Mouse (Mus musculus): Measurements from ENCODE around the gene Tmem82. TPM values are rescaled to one million over a fixed set of nuclear protein-coding genes. Genes with fewer than 3 reads are reported as not detected.

Tmem82 gene
- 3.2 and 3.6 TPM in 2 replicates for polyA plus RNA-seq (2016; fragmentation: Nextera tagmentation; extraction: Ambion mirVana)

DNA sequence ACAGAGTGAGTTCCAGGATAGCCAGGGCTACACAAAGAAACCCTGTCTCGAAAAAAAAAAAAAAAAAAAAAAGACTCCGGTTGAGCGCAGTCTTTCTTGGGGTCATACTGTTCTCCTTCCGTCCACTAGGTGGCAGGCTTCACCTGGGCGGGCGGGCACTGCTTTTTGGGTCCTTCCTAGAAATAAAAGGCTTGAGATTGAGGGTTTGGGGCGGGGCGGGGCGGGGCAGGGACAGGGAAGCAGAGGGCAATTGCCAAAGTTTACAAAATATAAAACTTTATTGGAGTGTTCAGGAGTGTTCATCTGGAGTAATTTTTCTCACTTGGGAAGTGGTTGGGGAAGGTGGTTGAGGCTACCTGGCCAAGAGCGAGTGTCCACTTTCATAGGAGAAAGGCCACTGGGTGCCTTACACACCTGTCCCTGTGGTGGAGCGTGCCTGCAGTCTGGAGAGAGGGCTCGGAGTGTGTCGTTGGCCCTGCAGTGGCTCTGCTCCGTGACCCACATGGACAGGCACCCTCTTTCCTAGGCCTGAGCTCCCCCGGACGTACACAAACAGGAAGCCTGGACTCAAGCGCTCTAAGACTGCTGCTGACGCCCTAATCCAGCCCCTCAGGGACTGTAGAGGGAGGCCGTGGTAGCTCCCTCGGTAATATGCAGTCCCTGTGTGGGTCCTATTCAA is at the start of gene Tmem82:
Gene Tmem82, minus strand, starts transcription at position 69 of the 679 bp plus-strand sequence.
- H3K4me3 ChIP-seq, result peak within 1 kb of the TSS; percentile 47
- ATAC-seq, result no peak
- no peaks in the 10 kb centered on the region for H3K9me3 ChIP-seq (replicated peaks)
- H3K4me2 ChIP-seq, result peak within 1 kb of the TSS; percentile 75
- H3K27ac ChIP-seq, result no peak within 1 kb of the TSS
- peak within 1 kb of the TSS; percentile 10; the same call in 1 of the 2 replicates for H3K9ac ChIP-seq
- H3K4me1 ChIP-seq, result peaks cover 22% of the 10 kb centered on the region
- H3K27me3 ChIP-seq (replicated peaks), result peaks cover 19% of the 10 kb centered on the region
- no peaks in the 10 kb centered on the region for H3K36me3 ChIP-seq
- 23% methylated on average over 20 of the region's 20 CpGs for WGBS (ENCODE audit: insufficient replicate concordance)

DNA sequence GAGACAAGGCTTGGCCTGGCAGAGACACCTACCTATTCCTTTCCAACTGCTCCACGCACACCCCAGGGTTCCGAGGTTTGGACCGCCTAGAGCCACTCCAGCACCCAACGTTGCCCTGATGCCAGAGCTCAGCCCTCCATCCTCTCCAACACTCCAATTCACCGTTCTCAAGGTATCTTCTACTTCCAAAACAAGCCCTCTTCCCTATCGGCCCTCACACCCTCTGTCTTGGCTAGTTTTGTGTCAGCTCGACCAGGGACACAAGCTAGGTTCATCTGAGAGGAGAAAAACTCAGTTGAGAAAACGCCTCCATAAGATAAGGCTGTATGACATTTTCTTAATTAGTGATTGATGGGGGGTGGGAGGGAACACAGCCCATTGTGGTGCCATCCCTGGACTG is 46.4 kb upstream of the Tmem82 start, which contains the start of gene Plekhm2:
Gene Plekhm2, minus strand, starts transcription at position 101 of the 400 bp plus-strand sequence.
- 68% methylated on average over 8 of the region's 8 CpGs for WGBS (ENCODE audit: insufficient replicate concordance)
- peaks cover 27% of the 10 kb centered on the region for H3K4me1 ChIP-seq
- no peaks in the 10 kb centered on the region for H3K9me3 ChIP-seq (replicated peaks)
- peak within 1 kb of the TSS; percentile 73 for H3K4me3 ChIP-seq
- peak within 1 kb of the TSS; percentile 91 for H3K4me2 ChIP-seq
- peaks cover 22% of the 10 kb centered on the region for H3K27me3 ChIP-seq (replicated peaks)
- peak within 1 kb of the TSS; percentile 89 for H3K9ac ChIP-seq
- peak within 1 kb of the TSS; percentile 55 for H3K27ac ChIP-seq
- peaks cover 18% of the 10 kb centered on the region for H3K36me3 ChIP-seq
- no peak for ATAC-seq

DNA sequence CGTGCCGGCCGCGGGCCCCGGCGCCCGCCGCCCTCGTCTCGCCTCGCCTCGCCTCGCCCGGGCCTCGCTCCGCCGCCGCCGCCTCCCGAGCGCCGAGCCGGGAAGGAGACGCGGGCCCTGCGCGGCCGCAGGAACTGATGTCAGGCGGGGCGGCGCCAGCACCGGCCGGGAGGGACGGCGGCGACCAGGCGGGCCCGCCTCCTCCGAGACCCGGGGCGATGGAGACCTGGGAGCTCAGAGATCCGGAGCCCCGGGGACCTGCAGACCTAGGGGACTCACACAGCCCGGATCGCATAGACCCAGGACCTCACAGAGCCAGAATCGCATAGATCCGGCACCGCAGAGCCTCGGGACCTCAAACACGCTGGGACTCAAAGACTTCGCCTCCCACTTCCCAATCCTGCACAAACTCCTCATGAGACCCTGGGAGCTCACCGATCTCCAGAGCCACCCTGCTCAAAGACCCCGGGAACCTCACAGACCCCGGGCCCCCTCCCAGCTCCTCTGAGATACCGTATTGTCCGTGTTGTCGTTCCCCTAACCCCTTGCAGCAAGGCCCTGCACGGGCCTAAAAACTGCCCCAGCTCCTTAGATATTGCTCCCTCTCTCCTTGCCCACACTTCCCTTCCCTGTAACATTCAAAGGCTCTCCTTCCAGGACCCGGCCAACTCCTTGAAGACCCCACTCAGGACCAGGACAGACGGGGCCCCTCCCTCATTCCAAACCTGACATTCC is 45.7 kb upstream of the Tmem82 start:
- peak overlapping the region; percentile 89 for H3K9ac ChIP-seq
- H3K4me1 ChIP-seq, result peaks cover 27% of the 10 kb centered on the region
- 1% methylated on average over 43 of the region's 60 CpGs for WGBS (ENCODE audit: insufficient replicate concordance)
- peaks cover 22% of the 10 kb centered on the region for H3K27me3 ChIP-seq (replicated peaks)
- H3K27ac ChIP-seq, result peak overlapping the region; percentile 55
- H3K4me3 ChIP-seq, result peak overlapping the region; percentile 73
- ATAC-seq, result peak; percentile 88
- no peaks in the 10 kb centered on the region for H3K9me3 ChIP-seq (replicated peaks)
- peak overlapping the region; percentile 91 for H3K4me2 ChIP-seq
- H3K36me3 ChIP-seq, result peaks cover 23% of the 10 kb centered on the region

DNA sequence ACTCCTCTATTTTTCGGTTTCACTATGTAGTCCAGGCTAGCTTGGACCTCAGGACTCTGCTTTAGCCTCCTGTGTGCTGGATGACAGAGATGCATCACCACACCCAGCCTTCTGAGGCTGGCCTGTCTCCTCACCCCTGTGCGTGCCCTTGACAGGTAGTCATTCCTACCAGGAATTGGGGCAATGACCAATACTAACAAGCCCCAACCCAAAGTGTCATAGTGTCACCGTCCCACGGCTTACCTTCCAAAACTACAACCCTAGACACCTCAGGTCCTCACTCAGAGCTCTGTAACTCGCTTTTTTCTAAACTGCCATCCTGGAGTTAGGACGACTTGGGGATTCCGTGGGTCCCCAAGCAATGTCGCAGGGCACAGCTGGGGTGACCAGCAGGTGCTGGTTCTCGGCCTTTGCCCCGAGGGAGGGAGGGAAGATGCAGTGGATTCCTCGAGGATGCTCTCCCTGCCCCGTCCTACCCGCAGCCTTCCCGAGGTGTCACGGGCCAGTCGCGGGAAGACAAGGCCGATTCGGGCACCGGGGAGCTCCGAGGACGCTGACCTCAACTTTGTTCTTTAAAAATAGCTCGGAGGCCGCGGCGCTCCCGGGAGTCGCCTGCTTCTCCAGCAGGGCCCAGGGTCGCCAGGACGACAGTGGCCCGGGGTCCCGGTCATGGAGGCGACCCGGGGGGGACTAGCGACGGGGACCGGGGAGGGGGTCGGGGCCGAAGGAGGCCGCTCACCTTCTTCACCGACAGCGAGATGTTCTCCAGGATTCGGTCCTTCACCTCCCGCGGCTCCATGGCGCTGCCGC is 44.9 kb upstream of the Tmem82 start:
- H3K9me3 ChIP-seq (replicated peaks), result no peaks in the 10 kb centered on the region
- peaks cover 22% of the 10 kb centered on the region for H3K27me3 ChIP-seq (replicated peaks)
- H3K27ac ChIP-seq, result peak overlapping the region; percentile 55
- H3K9ac ChIP-seq, result peak overlapping the region; percentile 89
- peak overlapping the region; percentile 73 for H3K4me3 ChIP-seq
- peaks cover 29% of the 10 kb centered on the region for H3K36me3 ChIP-seq
- WGBS (ENCODE audit: insufficient replicate concordance), result 6% methylated on average over 47 of the region's 47 CpGs
- ATAC-seq, result peak; percentile 39
- H3K4me1 ChIP-seq, result peaks cover 31% of the 10 kb centered on the region
- H3K4me2 ChIP-seq, result peak overlapping the region; percentile 91

GRCm38 (mm10) chr4:141660884-141661283 is 42.5 kb upstream of the Tmem82 start:
- no peaks in the 10 kb centered on the region for H3K9me3 ChIP-seq (replicated peaks)
- H3K27ac ChIP-seq, result no peak overlapping the region
- H3K4me1 ChIP-seq, result peaks cover 52% of the 10 kb centered on the region
- H3K27me3 ChIP-seq (replicated peaks), result peaks cover 13% of the 10 kb centered on the region
- H3K4me3 ChIP-seq, result no peak overlapping the region
- H3K9ac ChIP-seq, result no peak overlapping the region
- ATAC-seq, result no peak
- H3K4me2 ChIP-seq, result no peak overlapping the region
- H3K36me3 ChIP-seq, result peaks cover 35% of the 10 kb centered on the region
- 89% methylated on average over 11 of the region's 11 CpGs for WGBS (ENCODE audit: insufficient replicate concordance)

DNA sequence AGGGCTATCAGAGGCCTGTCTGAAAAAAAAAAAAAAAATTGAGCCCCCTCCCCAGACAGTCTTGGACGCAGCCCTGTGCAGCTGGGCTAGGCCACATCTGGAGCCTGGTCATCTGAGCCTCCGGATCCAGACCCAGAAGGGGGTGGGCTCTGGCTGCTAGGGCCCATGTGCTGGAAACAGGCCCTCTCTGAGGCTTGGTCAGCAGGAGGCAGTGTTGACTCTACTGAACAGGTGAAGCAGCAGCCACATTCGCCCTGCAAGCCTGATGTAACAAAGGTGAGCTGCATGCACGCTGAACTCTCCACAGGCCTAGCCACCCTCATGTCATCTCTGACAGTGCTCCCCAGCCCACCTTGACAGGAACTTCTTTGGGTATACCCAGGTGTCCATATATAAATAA is 41.3 kb upstream of the Tmem82 start:
- Histone ChIP-seq H3K4me3 (no peak overlapping the region), H3K4me2 (no peak overlapping the region), H3K9me3 (replicated peaks) (no peaks in the 10 kb centered on the region), H3K9ac (no peak overlapping the region), H3K27me3 (replicated peaks) (0 out of 2 replicates have a peak, but pooled peaks cover 1% of the 10 kb centered on the region), H3K36me3 (peaks cover 35% of the 10 kb centered on the region), H3K4me1 (peaks cover 48% of the 10 kb centered on the region), H3K27ac (no peak overlapping the region)
- 79% methylated on average over 4 of the region's 4 CpGs for WGBS (ENCODE audit: insufficient replicate concordance)
- no peak for ATAC-seq

DNA sequence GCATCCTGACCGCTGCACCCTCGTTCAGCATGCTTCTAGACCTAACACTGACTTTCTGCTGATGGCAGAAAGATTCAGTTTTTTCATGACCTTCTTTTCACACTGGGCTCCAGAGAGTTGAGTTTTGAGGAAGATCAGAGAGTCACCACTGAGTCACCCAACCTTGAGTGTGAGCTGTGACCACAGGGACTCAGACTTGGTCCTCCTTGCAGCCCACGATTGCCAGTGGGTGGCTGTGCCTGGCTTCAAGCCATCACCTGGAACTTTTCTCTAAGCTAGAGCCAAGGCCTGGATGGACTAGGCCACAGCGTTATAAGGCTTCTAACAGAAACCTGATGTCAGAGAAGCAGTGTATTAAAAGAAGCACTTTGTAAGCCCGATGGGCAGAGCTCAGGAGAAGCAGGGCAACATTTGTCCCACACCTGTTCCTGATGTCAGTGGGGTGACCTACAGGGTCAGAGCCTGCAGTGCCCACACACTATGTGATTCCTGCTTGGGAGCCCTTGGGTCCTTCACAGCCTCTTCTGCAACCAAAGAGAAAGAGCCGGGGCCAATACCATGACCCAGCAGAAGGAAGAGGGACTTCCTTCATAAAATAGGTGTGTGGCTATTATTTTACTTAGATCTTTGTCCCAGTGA is 40.5 kb upstream of the Tmem82 start:
- Histone ChIP-seq H3K27ac (no peak overlapping the region), H3K9me3 (replicated peaks) (no peaks in the 10 kb centered on the region), H3K9ac (no peak overlapping the region), H3K4me1 (peaks cover 42% of the 10 kb centered on the region), H3K27me3 (replicated peaks) (no peaks in the 10 kb centered on the region), H3K4me3 (no peak overlapping the region), H3K36me3 (peaks cover 37% of the 10 kb centered on the region), H3K4me2 (no peak overlapping the region)
- WGBS (ENCODE audit: insufficient replicate concordance), result 79% methylated on average over 6 of the region's 6 CpGs
- ATAC-seq, result no peak

DNA sequence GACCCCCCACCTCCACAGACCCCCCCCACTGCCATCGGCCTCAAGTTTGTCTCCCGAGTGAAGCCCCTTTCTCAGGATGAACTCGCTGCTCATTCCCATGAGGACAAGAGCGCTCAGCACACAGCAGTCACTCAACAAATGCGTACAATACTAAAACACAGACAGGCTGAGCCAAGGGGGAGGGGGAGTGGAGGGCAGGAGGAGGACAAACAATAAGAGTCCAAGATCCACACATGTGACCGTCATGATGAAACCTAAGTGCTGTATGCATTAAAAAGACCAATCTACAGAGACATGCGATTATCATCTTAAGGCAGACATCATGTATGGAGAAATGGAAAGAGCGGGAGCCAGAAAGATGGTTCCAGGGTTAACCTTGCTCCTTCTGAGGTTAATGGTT is 38.5 kb upstream of the Tmem82 start:
- no peak overlapping the region for H3K27ac ChIP-seq
- 81% methylated on average over 8 of the region's 8 CpGs for WGBS (ENCODE audit: insufficient replicate concordance)
- no peak overlapping the region for H3K4me3 ChIP-seq
- no peaks in the 10 kb centered on the region for H3K9me3 ChIP-seq (replicated peaks)
- no peaks in the 10 kb centered on the region for H3K27me3 ChIP-seq (replicated peaks)
- no peak overlapping the region for H3K4me2 ChIP-seq
- peaks cover 27% of the 10 kb centered on the region for H3K4me1 ChIP-seq
- H3K9ac ChIP-seq, result no peak overlapping the region
- ATAC-seq, result peak; percentile 22; the same call in 1 of the 2 replicates
- peaks cover 47% of the 10 kb centered on the region for H3K36me3 ChIP-seq

DNA sequence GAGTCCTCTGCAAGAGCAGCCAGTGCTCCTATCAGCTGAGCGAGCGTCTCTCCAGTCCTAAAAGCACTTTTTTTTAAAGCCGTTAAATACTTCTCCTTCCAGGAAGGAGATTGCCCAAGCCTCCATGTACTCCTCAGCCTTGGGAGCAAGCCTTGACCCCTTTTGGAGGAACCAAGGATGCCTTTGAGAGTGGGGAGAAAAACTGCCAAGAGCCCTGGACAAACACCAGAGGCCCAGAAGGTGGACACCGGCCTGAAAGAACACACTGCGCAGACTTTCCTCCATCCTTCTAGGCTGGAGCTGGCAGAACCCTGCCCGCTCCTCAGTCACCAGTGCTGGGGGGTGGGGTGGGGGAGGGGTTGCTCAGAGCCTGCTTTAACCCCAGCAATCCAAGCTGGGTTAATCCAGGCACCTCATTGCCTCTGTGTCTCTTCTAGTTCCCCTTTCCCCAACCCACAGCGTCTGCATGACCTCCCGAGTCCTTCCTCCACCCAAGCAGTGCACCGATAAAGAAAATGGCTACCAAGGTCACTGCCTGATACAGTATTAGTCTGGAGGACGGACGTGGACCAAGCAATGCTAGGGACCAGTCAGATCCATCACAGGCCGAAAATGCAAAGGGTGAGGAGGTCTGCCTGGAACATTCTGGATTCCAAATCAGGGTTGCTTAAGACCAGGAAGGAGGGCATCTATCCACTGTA is 37.6 kb upstream of the Tmem82 start:
- Histone ChIP-seq H3K9me3 (replicated peaks) (no peaks in the 10 kb centered on the region), H3K4me2 (no peak overlapping the region), H3K4me3 (no peak overlapping the region), H3K36me3 (peaks cover 48% of the 10 kb centered on the region), H3K4me1 (peaks cover 27% of the 10 kb centered on the region), H3K9ac (no peak overlapping the region), H3K27ac (no peak overlapping the region), H3K27me3 (replicated peaks) (no peaks in the 10 kb centered on the region)
- 48% methylated on average over 12 of the region's 12 CpGs for WGBS (ENCODE audit: insufficient replicate concordance)
- ATAC-seq, result no peak

DNA sequence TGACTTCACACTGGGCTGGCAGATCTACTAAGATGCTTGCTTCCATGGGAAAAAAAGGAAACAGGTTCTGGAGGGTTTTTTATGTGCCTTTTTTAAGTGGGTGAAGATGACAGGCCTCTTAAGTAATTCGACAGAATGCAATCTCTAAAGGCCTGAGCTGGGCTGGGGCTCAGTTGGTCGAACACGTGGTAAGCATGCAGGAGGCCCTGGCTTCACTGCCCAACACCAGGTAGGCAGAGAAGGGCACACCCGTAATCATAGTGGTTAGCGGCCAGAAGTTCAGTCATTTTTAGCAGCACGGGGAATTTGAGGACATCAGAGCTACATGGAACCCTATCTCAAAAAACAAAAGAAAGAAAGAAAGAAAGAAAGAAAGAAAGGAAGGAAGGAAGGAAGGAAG is 36.1 kb upstream of the Tmem82 start:
- WGBS (ENCODE audit: insufficient replicate concordance), result 84% methylated on average over 6 of the region's 6 CpGs
- no peak for ATAC-seq

GRCm38 (mm10) chr4:141653813-141654212 is 35.4 kb upstream of the Tmem82 start:
- H3K27me3 ChIP-seq (replicated peaks), result no peaks in the 10 kb centered on the region
- peaks cover 27% of the 10 kb centered on the region for H3K4me1 ChIP-seq
- H3K4me3 ChIP-seq, result no peak overlapping the region
- H3K9me3 ChIP-seq (replicated peaks), result no peaks in the 10 kb centered on the region
- ATAC-seq, result no peak
- H3K36me3 ChIP-seq, result peaks cover 36% of the 10 kb centered on the region
- no peak overlapping the region for H3K9ac ChIP-seq
- H3K27ac ChIP-seq, result no peak overlapping the region
- 84% methylated on average over 13 of the region's 13 CpGs for WGBS (ENCODE audit: insufficient replicate concordance)
- H3K4me2 ChIP-seq, result no peak overlapping the region

More for the DNA sequence above, 36.1 kb upstream of the Tmem82 start:
- H3K4me1 ChIP-seq, result peaks cover 27% of the 10 kb centered on the region
- H3K4me2 ChIP-seq, result no peak overlapping the region
- H3K27me3 ChIP-seq (replicated peaks), result no peaks in the 10 kb centered on the region
- H3K27ac ChIP-seq, result no peak overlapping the region
- H3K4me3 ChIP-seq, result no peak overlapping the region
- H3K36me3 ChIP-seq, result peaks cover 36% of the 10 kb centered on the region
- H3K9me3 ChIP-seq (replicated peaks), result no peaks in the 10 kb centered on the region
- H3K9ac ChIP-seq, result no peak overlapping the region
